Mouse (Mus musculus) testis, adult 2 months (tissue): Measurements from ENCODE around the gene Ly6g6d. TPM values are rescaled to one million over a fixed set of nuclear protein-coding genes. Genes with fewer than 3 reads are reported as not detected.

Experiments used
- H3K27ac ChIP-seq: fragments of 200-500 bp; 2 replicates; pipeline ENCODE4 v1.5.1; 2012; ENCODE audit warnings: low read depth, low read length; ENCODE audit not compliant: control insufficient read depth, insufficient read depth
- H3K27me3 ChIP-seq: fragments of 200-500 bp; 2 replicates; pipeline ENCODE4 v1.6.1; 2012; ENCODE audit warnings: mild to moderate bottlenecking, low read length, moderate library complexity; ENCODE audit not compliant: control insufficient read depth, insufficient read depth
- H3K36me3 ChIP-seq: fragments of 200-500 bp; 2 replicates; pipeline ENCODE4 v1.6.1; 2012; ENCODE audit warnings: mild to moderate bottlenecking, low read length; ENCODE audit not compliant: control insufficient read depth, insufficient read depth
- H3K4me1 ChIP-seq: fragments of 200-500 bp; 2 replicates; pipeline ENCODE4 v1.6.1; 2012; ENCODE audit warnings: low read length; ENCODE audit not compliant: control insufficient read depth, insufficient read depth
- H3K4me3 ChIP-seq: fragments of 200-500 bp; 2 replicates; pipeline ENCODE4 v1.5.1; 2012; ENCODE audit warnings: low read depth, mild to moderate bottlenecking, low read length, moderate library complexity, mixed read lengths; ENCODE audit not compliant: control insufficient read depth
- CTCF ChIP-seq: fragments of 200-500 bp; IDR thresholded peaks from 2 replicates; pipeline ENCODE4 v1.5.1; 2012; ENCODE audit warnings: low read depth, mild to moderate bottlenecking, inconsistent platforms, low read length, moderate library complexity; ENCODE audit not compliant: control insufficient read depth, insufficient read depth, insufficient replicate concordance
- POLR2A ChIP-seq: fragments of 200-500 bp; IDR thresholded peaks from 2 replicates; pipeline ENCODE4 v1.6.1; 2012; ENCODE audit warnings: low read depth, mild to moderate bottlenecking, inconsistent platforms, low read length, moderate library complexity; ENCODE audit not compliant: control insufficient read depth
- polyA plus RNA-seq: library from polyadenylated mRNA; depleted of rRNA; stranded (reverse); fragments of >200 nt; gene quantifications from 2 replicates; pipeline ENCODE4 v1.2.3, GENCODE M21; 2012

The Ly6g6d gene
- polyA plus RNA-seq, 1 experiment: 0.85 TPM

DNA sequence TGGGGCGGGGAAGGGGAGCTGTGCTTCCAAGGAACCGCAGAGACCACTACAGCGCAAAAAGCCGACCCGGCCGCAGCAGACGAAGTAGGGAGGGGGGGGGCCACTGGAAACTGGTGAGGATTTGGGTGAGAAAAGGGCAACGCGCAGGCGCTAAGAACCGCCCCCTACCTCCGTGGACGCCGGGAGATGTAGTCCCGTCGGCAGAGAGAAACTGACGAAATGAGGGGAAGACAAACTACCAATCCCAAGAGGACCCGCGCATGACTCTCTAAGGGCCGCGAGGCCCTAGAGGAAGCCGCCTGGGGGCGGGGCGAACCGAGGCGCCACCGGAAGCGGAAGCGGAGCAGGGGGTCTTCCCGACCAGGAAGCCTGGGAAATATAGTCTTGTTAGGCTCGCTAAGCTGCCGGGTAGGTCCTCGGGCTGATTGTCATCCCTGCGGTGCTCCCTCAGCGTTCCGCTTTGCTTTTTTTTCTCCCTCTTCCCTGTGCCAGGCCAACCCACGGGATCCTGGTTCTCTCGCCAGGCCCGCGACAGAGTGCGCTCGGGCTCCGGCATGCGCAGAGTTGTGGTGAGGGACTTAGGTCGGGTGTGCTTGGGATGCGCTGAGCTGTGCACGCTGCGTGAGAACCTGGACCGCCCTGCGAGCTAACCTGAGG, 43.4 kb upstream of the Ly6g6d start, which contains the start of gene Gpank1:
Gpank1 (plus strand) TSS at position 313 of the 657 bp plus-strand sequence.
- no peaks in the 10 kb centered on the region for H3K27me3 ChIP-seq
- H3K4me3 ChIP-seq: peak within 1 kb of the TSS; percentile 96
- peaks cover 13% of the 10 kb centered on the region for H3K4me1 ChIP-seq
- TF ChIP-seq CTCF (no peak; the same call in 1 of the 2 replicates), POLR2A (peak; percentile 76)
- H3K27ac ChIP-seq: peak within 1 kb of the TSS; percentile 97
- H3K36me3 ChIP-seq: no peaks in the 10 kb centered on the region; the same call in none of the 2 replicates

DNA sequence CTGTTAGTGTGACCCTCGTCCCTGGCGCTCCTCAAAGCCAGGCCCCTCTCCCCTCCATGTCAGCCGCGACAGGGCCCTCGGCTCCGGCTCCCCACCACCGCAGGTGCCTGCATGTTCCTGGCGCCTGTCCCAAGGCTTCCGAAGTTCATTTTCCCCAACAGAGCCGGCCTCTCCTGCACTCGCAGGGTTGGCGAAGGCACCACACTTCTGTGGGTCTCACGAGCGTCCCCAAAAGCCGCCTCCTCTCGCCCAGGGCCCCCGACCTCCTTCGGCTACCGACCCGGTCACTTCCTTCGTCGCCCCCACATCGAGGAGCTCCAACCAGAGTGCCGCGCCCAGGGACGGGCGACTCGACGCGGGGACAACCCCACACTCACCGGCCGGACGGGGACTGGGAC, 42.9 kb upstream of the Ly6g6d start:
- peaks cover 9% of the 10 kb centered on the region for H3K4me1 ChIP-seq
- no peak for TF ChIP-seq POLR2A
- TF ChIP-seq CTCF: no peak
- no peaks in the 10 kb centered on the region for H3K27me3 ChIP-seq
- peak overlapping the region; percentile 96 for H3K4me3 ChIP-seq
- H3K27ac ChIP-seq: peak overlapping the region; percentile 79
- no peaks in the 10 kb centered on the region; the same call in none of the 2 replicates for H3K36me3 ChIP-seq

DNA sequence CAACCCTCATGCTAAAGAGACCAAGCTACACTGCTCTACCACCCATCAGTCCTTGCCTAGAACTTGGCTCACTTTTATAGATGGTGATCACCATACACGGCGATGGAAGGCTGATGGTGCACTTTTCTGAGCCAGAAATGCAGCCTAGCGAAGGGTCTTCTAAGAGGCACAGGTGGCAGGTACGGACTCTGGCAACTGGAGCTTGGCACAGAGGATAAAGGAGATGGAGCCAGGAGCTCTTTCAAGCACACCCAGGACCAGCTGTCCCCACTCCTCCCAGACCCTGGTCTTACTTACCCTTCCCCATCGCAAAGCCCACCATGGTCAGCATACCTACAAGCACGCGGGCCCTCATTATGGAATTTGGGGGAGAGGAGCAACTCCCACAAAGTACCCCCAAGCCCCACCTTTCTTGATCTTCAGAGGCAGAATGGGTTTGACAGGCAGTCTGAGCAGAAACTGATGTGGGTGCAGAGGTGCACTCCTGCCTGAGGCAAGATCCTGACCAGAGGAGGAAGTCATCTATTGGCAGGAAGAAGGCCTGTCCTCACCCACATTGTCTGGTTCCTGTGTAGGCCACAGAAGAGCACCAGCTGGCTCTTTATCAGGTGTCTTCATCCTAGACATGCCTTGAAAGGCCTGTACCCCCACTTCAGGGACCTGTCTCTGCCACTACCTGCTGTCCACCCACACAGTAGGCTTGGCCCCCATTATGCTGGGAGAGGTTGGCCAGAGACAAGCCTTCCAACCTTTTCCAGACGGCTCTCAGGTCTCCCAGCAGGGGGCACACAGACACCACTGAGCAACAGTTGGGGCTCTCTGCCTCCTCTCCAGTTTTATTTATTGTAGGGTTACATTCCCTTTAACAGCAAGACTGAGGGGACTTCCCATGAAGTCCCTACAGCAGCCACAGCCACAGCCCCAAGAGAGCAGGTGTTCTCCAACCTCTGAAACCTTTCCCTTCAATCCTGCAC, 37.5 kb upstream of the Ly6g6d start, which contains the start of gene Ly6g5b:
Ly6g5b (minus strand) TSS at position 383 of the 974 bp plus-strand sequence.
- Histone ChIP-seq H3K27ac (no peak within 1 kb of the TSS), H3K27me3 (no peaks in the 10 kb centered on the region), H3K4me3 (no peak within 1 kb of the TSS), H3K4me1 (peaks cover 5% of the 10 kb centered on the region), H3K36me3 (no peaks in the 10 kb centered on the region; the same call in 1 of the 2 replicates)
- TF ChIP-seq CTCF: 0 out of 2 replicates have a peak, but pooled peaks have one; percentile 9
- no peak for TF ChIP-seq POLR2A

DNA sequence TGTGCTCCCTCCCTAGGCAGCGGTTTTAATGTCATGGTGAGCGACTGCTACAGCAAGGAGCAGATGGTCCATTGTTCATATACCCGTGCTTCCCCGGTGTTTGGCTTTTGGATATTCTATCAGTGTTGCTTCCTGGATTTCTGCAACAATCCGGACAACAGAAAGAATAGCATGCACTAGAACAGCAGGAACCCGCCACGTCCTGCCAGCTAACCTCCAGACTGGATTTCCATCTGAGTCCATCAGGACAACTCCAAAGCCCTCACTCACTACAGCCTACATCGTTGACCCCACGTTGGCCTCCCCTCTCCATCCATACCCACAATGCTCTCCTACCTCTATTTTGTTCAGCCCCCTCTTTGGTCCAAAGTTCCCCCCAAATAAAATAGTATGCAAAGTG, 33.9 kb upstream of the Ly6g6d start:
- TF ChIP-seq POLR2A: no peak
- no peak for TF ChIP-seq CTCF
- H3K36me3 ChIP-seq: no peaks in the 10 kb centered on the region
- no peak overlapping the region for H3K27ac ChIP-seq
- H3K27me3 ChIP-seq: no peaks in the 10 kb centered on the region
- peaks cover 5% of the 10 kb centered on the region for H3K4me1 ChIP-seq
- H3K4me3 ChIP-seq: no peak overlapping the region

DNA sequence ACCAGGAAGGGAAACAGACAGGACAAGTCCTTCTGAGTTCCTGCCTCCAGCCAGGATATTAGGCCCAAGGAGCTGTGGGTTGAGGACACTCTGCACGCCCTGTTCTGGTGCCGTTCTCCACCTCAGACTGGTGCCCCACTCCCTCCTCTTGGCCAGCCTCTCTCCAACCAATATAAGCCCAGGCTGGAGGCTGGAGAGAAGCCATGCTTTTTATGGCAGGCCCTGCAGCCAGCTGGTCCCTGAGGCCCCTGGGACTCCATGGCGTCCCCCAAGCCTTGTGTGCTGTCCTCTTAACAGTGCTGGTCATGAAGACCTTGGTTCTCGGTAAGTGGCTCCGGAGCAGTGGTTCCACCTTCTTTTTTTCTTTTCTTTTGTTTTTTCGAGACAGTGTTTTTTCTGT, 30.2 kb upstream of the Ly6g6d start, which contains the start of gene Ly6g5c:
Ly6g5c (plus strand) TSS at position 183 of the 400 bp plus-strand sequence.
- TF ChIP-seq POLR2A (no peak), CTCF (no peak)
- no peaks in the 10 kb centered on the region for H3K36me3 ChIP-seq

DNA sequence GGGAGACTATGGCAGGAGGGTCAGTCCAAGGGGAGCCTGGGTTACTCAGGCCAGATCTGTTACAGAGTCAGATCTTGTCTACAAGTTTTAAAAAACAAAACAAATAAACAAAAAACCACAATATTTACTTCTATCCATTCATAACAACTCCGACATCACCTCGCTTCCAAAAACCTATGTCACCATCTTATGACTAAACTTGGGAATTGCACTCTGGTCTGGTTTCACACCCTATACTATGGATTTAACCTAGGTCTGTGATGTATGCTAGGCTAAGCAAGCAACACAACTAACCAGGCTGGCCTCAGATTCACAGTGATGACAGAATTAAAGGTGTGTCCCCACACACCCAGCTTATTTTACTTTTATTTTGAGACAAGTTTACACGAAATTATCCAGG, 28.7 kb upstream of the Ly6g6d start:
- Histone ChIP-seq H3K4me3 (no peak overlapping the region), H3K27me3 (no peaks in the 10 kb centered on the region), H3K27ac (no peak overlapping the region), H3K36me3 (no peaks in the 10 kb centered on the region; the same call in 1 of the 2 replicates), H3K4me1 (peaks cover 5% of the 10 kb centered on the region)
- TF ChIP-seq CTCF (no peak), POLR2A (no peak)

More for the DNA sequence above, 30.2 kb upstream of the Ly6g6d start, which contains the start of gene Ly6g5c:
- Histone ChIP-seq H3K4me3 (no peak within 1 kb of the TSS), H3K4me1 (peaks cover 5% of the 10 kb centered on the region), H3K27me3 (no peaks in the 10 kb centered on the region), H3K27ac (no peak within 1 kb of the TSS)

DNA sequence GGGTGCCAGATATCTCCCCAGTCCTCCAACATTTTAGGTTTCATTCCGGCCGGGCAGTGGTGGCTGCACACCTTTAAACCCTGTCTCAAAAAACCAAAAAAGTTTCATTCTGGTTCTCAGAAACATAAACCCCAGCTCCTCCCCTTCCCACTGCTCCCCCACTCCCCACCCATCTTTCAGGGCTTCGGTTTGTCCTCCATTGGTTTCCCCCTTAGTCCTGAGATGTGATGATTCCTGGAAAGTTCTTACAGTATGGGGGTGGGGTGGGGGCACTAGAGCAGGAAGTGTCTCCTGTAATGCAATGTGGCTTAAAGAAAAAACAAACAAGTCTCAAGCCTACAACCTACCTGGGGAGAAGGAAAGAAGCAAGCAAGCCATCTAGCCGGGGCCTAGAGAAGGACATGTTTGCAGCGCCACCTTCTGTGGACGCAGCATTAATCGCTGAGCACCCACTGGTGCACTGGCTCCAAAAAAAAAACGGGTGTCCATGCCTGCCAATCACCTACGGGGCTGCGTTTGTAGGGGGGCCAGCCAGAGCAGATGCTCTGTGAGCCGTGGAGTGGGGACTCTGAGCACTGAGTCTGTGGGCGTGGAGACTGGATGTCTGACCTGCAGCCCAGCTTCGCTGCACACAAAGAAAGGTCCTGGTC, 28.0 kb upstream of the Ly6g6d start:
- H3K4me3 ChIP-seq: no peak overlapping the region

More for the DNA sequence above, 28.0 kb upstream of the Ly6g6d start:
- Histone ChIP-seq H3K27ac (no peak overlapping the region), H3K27me3 (no peaks in the 10 kb centered on the region), H3K4me1 (peaks cover 5% of the 10 kb centered on the region), H3K36me3 (no peaks in the 10 kb centered on the region; the same call in 1 of the 2 replicates)
- TF ChIP-seq POLR2A (no peak), CTCF (peak; percentile 35; the same call in 1 of the 2 replicates)
